Mouse (Mus musculus) mouse embryonic stem cell (cell line): ENCODE data around the gene Gm35134.
"Not testable (repeated sequence)": the region's sequence is repeated elsewhere in the genome, so short reads cannot be mapped to it uniquely, and the experiment has no call there.

Source experiments
- in situ Hi-C, 2 experiments: fragments of 300-500 bp; cut with MboI; formaldehyde crosslinking; loops; 1 replicate in 1 of 2; 3 replicates in 1 of 2; pipeline ENCODE4 v1.14.3; 2019 to 2020; ENCODE audit warnings: low sequenced_read_pairs in 2 of 2, low pct_unique_long_range_greater_than_20kb in 1 of 2, mixed read lengths in 1 of 2; ENCODE audit not compliant: unreplicated experiment in 1 of 2

Gene Gm35134

DNA sequence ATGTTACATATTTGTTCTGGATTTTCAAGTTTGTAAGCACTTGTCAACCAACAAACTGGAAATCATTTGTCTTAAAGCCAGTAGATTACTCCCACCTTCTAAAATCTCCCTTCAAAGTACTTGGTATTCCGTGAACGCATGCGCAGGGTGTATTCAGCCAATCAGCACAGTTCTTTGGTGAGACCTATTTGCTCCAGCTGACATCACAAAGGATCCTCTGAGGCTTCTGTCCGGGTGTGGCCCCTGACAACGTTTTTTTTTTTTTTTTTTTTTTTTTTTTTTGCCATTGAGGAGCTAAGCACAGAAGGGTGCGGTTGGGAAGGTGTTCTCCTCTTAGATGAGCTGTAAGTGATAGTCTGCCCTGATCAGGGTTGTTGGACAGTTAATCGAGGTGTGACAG, at the start of gene Gm35134:
TSS of gene Gm35134 (plus strand) at position 301 of the 400 bp plus-strand sequence.
- in situ Hi-C loops: not testable (repeated sequence)
